In the genomic region with DNA sequence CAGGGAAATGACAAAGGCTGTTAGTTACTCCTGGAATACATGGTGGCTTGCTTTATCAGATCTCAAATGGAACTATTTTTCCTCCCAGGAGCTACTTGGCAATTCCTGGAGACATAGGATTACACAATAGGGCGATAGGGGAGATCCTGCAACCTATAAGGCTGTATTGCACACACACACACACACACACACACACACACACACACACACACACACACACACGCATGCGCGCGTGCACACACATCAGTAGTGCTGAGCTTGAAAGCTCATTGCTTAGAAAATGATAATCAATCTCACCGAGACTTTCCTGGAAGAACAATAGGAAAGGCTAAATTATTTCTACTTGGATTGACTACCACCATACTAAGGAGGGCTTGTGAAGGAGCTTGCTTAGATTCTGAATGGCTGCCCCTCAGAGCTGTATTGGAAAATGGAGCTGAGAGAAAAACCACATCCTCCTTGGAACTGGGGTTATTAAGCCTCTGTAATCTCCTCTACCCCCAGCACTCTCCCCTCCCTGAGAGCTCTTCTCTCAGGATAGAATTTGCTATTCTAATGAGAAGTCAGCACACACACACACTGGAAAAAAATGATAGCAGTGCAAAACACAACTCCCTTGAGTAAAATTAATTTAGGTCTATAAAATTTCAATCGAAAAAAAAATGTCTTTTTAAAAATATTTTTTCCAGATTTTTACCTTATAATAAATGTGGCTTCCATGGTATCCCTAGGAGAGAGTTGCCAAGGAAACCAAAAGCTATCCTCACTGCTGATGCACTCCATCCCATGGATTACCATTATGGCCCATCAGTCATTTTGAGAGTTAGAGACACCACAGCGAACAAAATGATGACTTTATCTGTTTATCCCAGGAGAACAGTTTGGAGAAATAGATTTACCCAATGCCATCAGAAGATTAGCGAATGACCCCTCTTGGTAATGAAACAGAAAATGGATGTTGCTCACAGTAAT, we compare ENCODE assay signal across 28 mouse cellular contexts.
DNase-seq lines count a peak whose midpoint lies in the region; ATAC-seq and TF ChIP-seq lines count a peak whose summit lies in the region.
"Had no signal": no experiment of that assay in that cellular context is flagged by ENCODE, and none has a peak within 500 bp of the region (broad histone marks: within the 10 kb centered on the region; RNA-seq: fewer than 3 reads in every experiment).

No protein-coding gene starts in this region.

- peak; percentile 48; the same call in 1 of the 2 replicates for ATAC-seq in midbrain, embryonic 11.5 days (ENCODE audit: low FRiP score)
- no peak for ATAC-seq in hindbrain, postnatal 0 days
- ATAC-seq in midbrain, embryonic 16.5 days: peak; percentile 66; the same call in 1 of the 2 replicates
- ATAC-seq in neural tube, embryonic 15.5 days (ENCODE audit: low FRiP score): peak; percentile 83
- ATAC-seq in stomach, postnatal 0 days (ENCODE audit: low FRiP score, low TSS enrichment): no peak
- ATAC-seq: CD4-positive, CD25-positive, alpha-beta regulatory T cell, adult 4 months; forebrain, embryonic 16.5 days; liver, postnatal 0 days had no signal

- no peak for DNase-seq in midbrain, embryonic 11.5 days (ENCODE audit: low spot score, missing footprints)
- no peak for DNase-seq in midbrain, embryonic 10.5 days (ENCODE audit: low spot score)
- peak; percentile 33 for DNase-seq in hindbrain, postnatal 0 days (ENCODE audit: low spot score)
- DNase-seq in layer of hippocampus, postnatal 14 days (ENCODE audit: low spot score in 2 of 2): no peak
- DNase-seq in stomach, postnatal 0 days (ENCODE audit: low spot score): no peak
- DNase-seq: adrenal gland, postnatal 14 days; cerebellum, adult 11-12 months; cerebellum, adult 9-11 months; embryo, embryonic 11 days; heart, adult 2 months; heart, postnatal 10 days; kidney, adult 18-20 months; kidney, postnatal 25 days; liver, postnatal 0 days; lung, postnatal 36 days; right cerebral cortex, adult 18-20 months; spleen, adult 18-20 months; thymus, adult 2 months had no signal

- no peak overlapping the region for H3K27ac ChIP-seq in midbrain, embryonic 11.5 days (ENCODE audit: low read depth, low read length)
- H3K27ac ChIP-seq in midbrain, embryonic 10.5 days (replicated peaks): no peak overlapping the region
- no peak overlapping the region for H3K27ac ChIP-seq in hindbrain, postnatal 0 days
- H3K27ac ChIP-seq in midbrain, embryonic 16.5 days (ENCODE audit: low read length): peak overlapping the region; percentile 68
- H3K27ac ChIP-seq in neural tube, embryonic 15.5 days (replicated peaks): peak overlapping the region; percentile 37; the same call in 1 of the 2 replicates
- no peak overlapping the region for H3K27ac ChIP-seq in stomach, postnatal 0 days (replicated peaks)
- H3K27ac ChIP-seq: embryonic facial prominence, embryonic 12.5 days; heart, adult 2 months; heart, embryonic 13.5 days; kidney, embryonic 15.5 days; left cerebral cortex, adult 2 months; limb, embryonic 13.5 days had no signal

- WGBS in midbrain, embryonic 11.5 days: 74% methylated on average over 9 of the region's 9 CpGs
- WGBS in midbrain, embryonic 10.5 days: 79% methylated on average over 9 of the region's 9 CpGs
- WGBS in hindbrain, postnatal 0 days: 64% methylated on average over 9 of the region's 9 CpGs
- WGBS in midbrain, embryonic 16.5 days: 59% methylated on average over 9 of the region's 9 CpGs
- WGBS in neural tube, embryonic 15.5 days: 63% methylated on average over 9 of the region's 9 CpGs
- 86% methylated on average over 9 of the region's 9 CpGs for WGBS in stomach, postnatal 0 days

- no peak overlapping the region for H3K4me2 ChIP-seq in midbrain, embryonic 11.5 days
- no peak overlapping the region for H3K4me2 ChIP-seq in hindbrain, postnatal 0 days (ENCODE audit: low read depth, low read length)
- H3K4me2 ChIP-seq in midbrain, embryonic 16.5 days (ENCODE audit: low read length): no peak overlapping the region
- H3K4me2 ChIP-seq in neural tube, embryonic 15.5 days: no peak overlapping the region
- H3K4me2 ChIP-seq in stomach, postnatal 0 days (replicated peaks; ENCODE audit: low read depth): no peak overlapping the region
- H3K4me2 ChIP-seq: embryonic facial prominence, embryonic 12.5 days; heart, embryonic 13.5 days; kidney, embryonic 15.5 days; limb, embryonic 13.5 days; liver, embryonic 11.5 days had no signal

- no peaks in the 10 kb centered on the region for H3K9me3 ChIP-seq in midbrain, embryonic 11.5 days (ENCODE audit: control insufficient read depth, low read length)
- H3K9me3 ChIP-seq in midbrain, embryonic 10.5 days (replicated peaks): no peaks in the 10 kb centered on the region
- H3K9me3 ChIP-seq in hindbrain, postnatal 0 days (ENCODE audit: low read length): no peaks in the 10 kb centered on the region
- H3K9me3 ChIP-seq in midbrain, embryonic 16.5 days (replicated peaks; ENCODE audit: control insufficient read depth, low read length, poor library complexity, severe bottlenecking): no peaks in the 10 kb centered on the region
- no peaks in the 10 kb centered on the region for H3K9me3 ChIP-seq in neural tube, embryonic 15.5 days (replicated peaks)
- H3K9me3 ChIP-seq in stomach, postnatal 0 days (ENCODE audit: control insufficient read depth, low read length): no peaks in the 10 kb centered on the region
- H3K9me3 ChIP-seq: embryonic facial prominence, embryonic 12.5 days; heart, embryonic 13.5 days; kidney, embryonic 15.5 days; limb, embryonic 13.5 days had no signal

- no peaks in the 10 kb centered on the region for H3K27me3 ChIP-seq in midbrain, embryonic 11.5 days (ENCODE audit: control insufficient read depth, insufficient read depth, low read length)
- no peaks in the 10 kb centered on the region for H3K27me3 ChIP-seq in midbrain, embryonic 10.5 days (ENCODE audit: low read depth, poor library complexity, severe bottlenecking)
- no peaks in the 10 kb centered on the region for H3K27me3 ChIP-seq in hindbrain, postnatal 0 days (ENCODE audit: insufficient read depth, low read length)
- no peaks in the 10 kb centered on the region for H3K27me3 ChIP-seq in midbrain, embryonic 16.5 days (ENCODE audit: control insufficient read depth, insufficient read depth, low read depth, low read length)
- no peaks in the 10 kb centered on the region for H3K27me3 ChIP-seq in neural tube, embryonic 15.5 days (replicated peaks)
- H3K27me3 ChIP-seq in stomach, postnatal 0 days (ENCODE audit: control insufficient read depth, insufficient read depth, low read length): no peaks in the 10 kb centered on the region
- H3K27me3 ChIP-seq: embryonic facial prominence, embryonic 12.5 days; heart, embryonic 13.5 days; kidney, embryonic 15.5 days; limb, embryonic 13.5 days had no signal

- H3K9ac ChIP-seq in midbrain, embryonic 11.5 days (ENCODE audit: low read length): no peak overlapping the region
- H3K9ac ChIP-seq in hindbrain, postnatal 0 days (replicated peaks; ENCODE audit: low read length): no peak overlapping the region
- no peak overlapping the region for H3K9ac ChIP-seq in midbrain, embryonic 16.5 days (ENCODE audit: low read depth, low read length)
- H3K9ac ChIP-seq in neural tube, embryonic 15.5 days (replicated peaks): no peak overlapping the region
- H3K9ac ChIP-seq in stomach, postnatal 0 days (ENCODE audit: low read length): no peak overlapping the region
- H3K9ac ChIP-seq: embryonic facial prominence, embryonic 12.5 days; heart, embryonic 13.5 days; kidney, embryonic 15.5 days; limb, embryonic 13.5 days; liver, postnatal 0 days had no signal

- H3K4me3 ChIP-seq in midbrain, embryonic 11.5 days (ENCODE audit: low read depth, low read length): no peak overlapping the region
- no peak overlapping the region for H3K4me3 ChIP-seq in midbrain, embryonic 10.5 days
- H3K4me3 ChIP-seq in hindbrain, postnatal 0 days (ENCODE audit: low read length): no peak overlapping the region
- H3K4me3 ChIP-seq in midbrain, embryonic 16.5 days (ENCODE audit: low read depth, low read length): no peak overlapping the region
- no peak overlapping the region for H3K4me3 ChIP-seq in neural tube, embryonic 15.5 days (replicated peaks)
- H3K4me3 ChIP-seq in stomach, postnatal 0 days (ENCODE audit: low read depth, low read length): no peak overlapping the region
- H3K4me3 ChIP-seq: embryonic facial prominence, embryonic 12.5 days; heart, adult 2 months; heart, embryonic 13.5 days; kidney, embryonic 15.5 days; left cerebral cortex, adult 2 months; limb, embryonic 13.5 days had no signal

- no peaks in the 10 kb centered on the region; the same call in 1 of the 2 replicates for H3K4me1 ChIP-seq in midbrain, embryonic 11.5 days (ENCODE audit: control insufficient read depth, insufficient read depth, low read length)
- peaks cover 11% of the 10 kb centered on the region for H3K4me1 ChIP-seq in midbrain, embryonic 10.5 days
- H3K4me1 ChIP-seq in hindbrain, postnatal 0 days (ENCODE audit: insufficient read depth, low read length): no peaks in the 10 kb centered on the region
- no peaks in the 10 kb centered on the region for H3K4me1 ChIP-seq in midbrain, embryonic 16.5 days (ENCODE audit: control insufficient read depth, insufficient read depth, low read length)
- H3K4me1 ChIP-seq in neural tube, embryonic 15.5 days: 0 out of 2 replicates have a peak, but pooled peaks cover 2% of the 10 kb centered on the region
- no peaks in the 10 kb centered on the region for H3K4me1 ChIP-seq in stomach, postnatal 0 days (replicated peaks; ENCODE audit: control insufficient read depth, insufficient read depth)
- H3K4me1 ChIP-seq: embryonic facial prominence, embryonic 12.5 days; heart, embryonic 13.5 days; kidney, embryonic 15.5 days; limb, embryonic 13.5 days had no signal

- no peaks in the 10 kb centered on the region for H3K36me3 ChIP-seq in midbrain, embryonic 11.5 days (ENCODE audit: control insufficient read depth, insufficient read depth, low read length)
- no peaks in the 10 kb centered on the region for H3K36me3 ChIP-seq in midbrain, embryonic 10.5 days
- no peaks in the 10 kb centered on the region for H3K36me3 ChIP-seq in hindbrain, postnatal 0 days (ENCODE audit: insufficient read depth, low read length)
- H3K36me3 ChIP-seq in midbrain, embryonic 16.5 days (ENCODE audit: control insufficient read depth, insufficient read depth, low read length): no peaks in the 10 kb centered on the region
- no peaks in the 10 kb centered on the region for H3K36me3 ChIP-seq in neural tube, embryonic 15.5 days
- no peaks in the 10 kb centered on the region for H3K36me3 ChIP-seq in stomach, postnatal 0 days (ENCODE audit: control insufficient read depth, insufficient read depth, low read length)
- H3K36me3 ChIP-seq: embryonic facial prominence, embryonic 12.5 days; heart, embryonic 13.5 days; kidney, embryonic 15.5 days; limb, embryonic 13.5 days had no signal

- TF ChIP-seq CTCF in hindbrain, postnatal 0 days (IDR thresholded peaks at IDR 0.05; ENCODE audit: low read depth): no peak
- TF ChIP-seq CTCF in stomach, postnatal 0 days (IDR thresholded peaks at IDR 0.05; ENCODE audit: low read depth): no peak

- no peak for TF ChIP-seq EP300 in stomach, postnatal 0 days (optimal IDR thresholded peaks at IDR 0.05)

Comparison
In these comparisons a context has a peak if more than half of its experiments do, and no peak if none do; other contexts are left out.
1. H3K27ac ChIP-seq: peak in midbrain, embryonic 16.5 days (single experiment) and neural tube, embryonic 15.5 days (single experiment); none in midbrain, embryonic 11.5 days (single experiment), midbrain, embryonic 10.5 days (single experiment), hindbrain, postnatal 0 days (single experiment) and stomach, postnatal 0 days (single experiment).
2. ATAC-seq: peak in midbrain, embryonic 11.5 days (single experiment), midbrain, embryonic 16.5 days (single experiment) and neural tube, embryonic 15.5 days (single experiment); none in hindbrain, postnatal 0 days (single experiment) and stomach, postnatal 0 days (single experiment).